Mouse (Mus musculus) common myeloid progenitor, adult 5-6 weeks (primary cell): Measurements from ENCODE around the gene Parg. TPM values are rescaled to one million over a fixed set of nuclear protein-coding genes. Genes with fewer than 3 reads are reported as not detected.

Experiments
- ATAC-seq: replicated peaks from 2 replicates; pipeline ENCODE4 v1.8.0; 2016; ENCODE audit warnings: low read depth, mild to moderate bottlenecking, moderate TSS enrichment, inconsistent platforms; ENCODE audit not compliant: poor library complexity, severe bottlenecking
- total RNA-seq: library from RNA; stranded (forward); fragments of 200-1000, 187-1606 nt; gene quantifications from 2 replicates; pipeline ENCODE4 v1.2.3, GENCODE M21; 2017

Parg gene
- total RNA-seq, 1 experiment from 2014 or later: 118 TPM

DNA sequence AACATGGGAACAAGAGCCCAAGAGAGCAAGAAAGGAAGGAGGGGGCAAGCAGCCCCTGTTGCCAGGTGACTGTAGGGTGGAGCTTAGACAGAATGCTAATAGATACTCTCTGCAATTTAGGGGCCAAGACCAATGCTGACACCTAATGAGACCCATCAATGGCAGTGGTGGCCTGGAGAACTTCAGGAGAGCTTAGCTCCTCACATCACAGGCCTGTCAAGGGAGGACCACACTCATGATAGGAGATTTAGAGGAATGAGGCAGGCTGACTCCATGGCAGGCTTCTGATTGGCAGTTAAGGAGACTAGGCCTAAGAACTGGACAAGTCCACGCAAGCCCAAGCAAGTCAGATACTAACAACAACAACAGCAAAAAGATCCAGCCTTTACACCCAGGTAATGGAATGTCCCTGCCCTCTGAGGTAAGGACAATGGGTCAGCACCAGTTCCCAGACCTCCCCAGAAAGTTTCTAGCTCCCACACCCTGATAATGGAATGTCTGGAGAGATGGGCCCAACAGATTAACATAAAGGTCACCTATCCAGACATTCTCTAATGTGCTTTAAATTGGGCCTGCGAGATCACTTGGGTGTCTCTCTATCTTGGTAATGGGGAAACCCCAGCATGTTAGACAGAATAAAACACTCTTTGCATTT, 109.8 kb downstream of the Parg start:
- no peak for ATAC-seq

GRCm38 (mm10) chr14:32317822-32318221, 116.1 kb downstream of the Parg start:
- ATAC-seq: no peak

GRCm38 (mm10) chr14:32321732-32322685, 120.3 kb downstream of the Parg start, which contains the start of gene Ogdhl:
Ogdhl (plus strand) TSS chr14:32322019.
- ATAC-seq: peak; percentile 98

DNA sequence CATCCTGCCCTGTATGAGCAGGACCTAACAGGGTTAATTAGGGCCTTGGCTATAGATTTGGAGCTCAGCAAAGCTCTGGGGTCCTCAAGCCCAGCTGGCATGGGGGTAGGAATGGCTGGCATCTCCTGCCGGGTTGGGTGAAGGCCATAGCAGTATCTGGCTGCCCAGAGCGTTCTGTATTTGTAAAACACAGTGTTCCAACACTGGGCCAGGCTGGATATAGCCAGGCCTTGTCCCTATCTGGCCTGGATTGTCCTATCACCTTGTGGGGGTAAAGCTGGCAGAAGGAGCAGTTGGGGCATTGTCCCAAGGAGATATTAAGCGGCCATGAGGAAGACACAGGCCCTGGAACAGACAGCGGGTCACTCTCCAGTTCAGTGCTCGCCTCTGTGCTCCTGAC, 121.5 kb downstream of the Parg start:
- no peak for ATAC-seq

DNA sequence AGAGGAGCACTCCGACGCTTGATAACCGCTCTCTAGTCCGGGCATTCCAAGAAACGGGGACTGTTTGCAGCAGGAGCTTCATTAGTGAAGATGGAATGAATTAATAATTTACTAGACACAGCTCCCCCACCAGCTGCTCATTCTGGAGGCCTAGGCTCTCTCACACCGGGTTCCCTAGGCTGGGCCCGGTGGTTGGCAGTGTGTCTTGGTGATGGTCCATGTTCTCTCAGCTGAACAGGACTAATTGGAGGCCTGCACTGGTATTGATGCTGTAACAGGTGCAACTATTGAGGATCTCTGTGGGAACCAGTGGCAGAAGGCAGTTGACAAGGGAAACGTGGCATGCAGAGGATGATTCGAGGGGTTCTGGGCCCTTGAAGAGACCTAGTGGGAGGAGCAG, 125.6 kb downstream of the Parg start:
- ATAC-seq: no peak

DNA sequence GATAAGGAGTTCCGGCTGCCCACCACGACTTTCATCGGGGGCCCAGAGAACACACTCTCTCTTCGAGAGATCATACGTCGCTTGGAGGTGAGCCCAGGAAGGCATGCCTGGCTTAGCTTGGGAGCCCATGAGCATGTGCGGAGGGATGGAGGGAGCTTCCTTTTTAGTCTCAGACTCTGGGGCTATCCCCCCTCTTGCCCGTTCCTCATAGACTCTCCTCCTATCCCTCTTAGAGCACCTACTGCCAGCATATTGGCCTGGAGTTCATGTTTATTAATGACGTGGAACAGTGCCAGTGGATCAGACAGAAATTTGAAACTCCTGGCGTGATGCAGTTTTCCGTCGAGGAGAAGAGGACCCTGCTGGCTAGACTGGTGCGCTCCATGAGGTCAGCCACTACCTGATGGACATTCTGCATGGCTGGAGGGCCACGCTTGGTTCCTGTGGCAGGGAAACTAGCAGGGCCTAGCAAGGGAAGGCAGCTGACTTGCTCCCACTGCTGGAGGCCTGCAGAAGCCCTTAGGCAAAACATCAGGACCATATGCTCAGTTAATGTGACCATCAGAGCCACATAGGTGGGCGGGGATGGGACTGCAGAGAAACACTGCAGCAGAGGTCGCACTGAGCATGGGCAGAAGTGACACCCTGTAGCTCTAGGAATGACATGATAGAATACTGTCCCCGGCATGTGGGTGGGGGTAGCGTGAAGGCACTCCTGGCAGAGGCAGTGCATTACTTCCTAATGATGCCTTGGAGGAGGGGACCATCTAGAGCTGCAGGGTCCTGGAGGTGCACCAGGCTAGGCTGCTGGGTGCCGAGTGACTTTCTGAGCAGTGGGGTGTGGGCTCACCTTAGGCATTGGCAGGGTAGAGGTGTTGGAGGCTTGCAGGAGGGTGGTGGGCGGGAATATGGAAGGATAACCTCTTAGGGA, 131.0 kb downstream of the Parg start:
- ATAC-seq: no peak

DNA sequence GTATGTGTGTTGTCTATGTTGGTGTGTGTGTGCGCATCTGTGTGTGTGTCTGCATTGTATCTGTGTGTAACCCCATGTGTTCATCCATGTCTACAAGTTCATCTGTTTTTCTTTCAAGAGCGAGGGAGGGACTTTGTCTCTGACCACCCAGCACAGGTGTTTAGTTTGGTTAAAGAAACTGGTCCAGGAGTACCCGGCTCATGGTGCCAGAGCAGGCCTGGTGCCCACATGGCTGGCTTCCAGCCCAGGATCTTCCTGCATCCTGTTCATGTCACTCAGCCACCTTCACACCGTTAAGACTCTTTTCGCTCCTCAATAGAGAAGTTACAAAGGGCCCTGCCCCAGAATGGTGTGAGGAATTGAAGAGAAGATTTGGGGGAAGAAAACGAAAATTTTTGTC, 134.3 kb downstream of the Parg start:
- ATAC-seq: no peak

DNA sequence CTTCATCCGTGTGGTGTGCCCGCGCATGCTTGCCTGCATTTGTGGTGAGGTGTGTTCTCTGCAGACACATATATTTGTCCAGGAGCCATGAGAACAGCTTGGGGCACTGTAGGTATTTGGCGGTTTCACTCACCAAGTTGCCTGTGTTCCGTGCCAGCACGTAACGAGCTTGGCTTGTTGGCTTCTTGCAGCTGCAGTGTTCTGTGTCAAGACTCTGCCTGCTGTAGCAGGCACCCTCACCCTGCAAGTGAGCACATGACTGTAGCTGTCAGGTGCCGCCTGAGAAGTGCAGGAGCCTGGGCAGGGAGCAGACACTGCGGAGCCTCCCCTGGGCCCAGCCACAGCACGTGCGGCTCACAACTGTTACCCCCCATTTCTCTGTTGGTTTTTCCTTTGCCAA, 134.8 kb downstream of the Parg start:
- no peak for ATAC-seq

GRCm38 (mm10) chr14:32341823-32342222, 140.1 kb downstream of the Parg start:
- no peak for ATAC-seq

GRCm38 (mm10) chr14:32344176-32344575, 142.4 kb downstream of the Parg start:
- no peak for ATAC-seq

DNA sequence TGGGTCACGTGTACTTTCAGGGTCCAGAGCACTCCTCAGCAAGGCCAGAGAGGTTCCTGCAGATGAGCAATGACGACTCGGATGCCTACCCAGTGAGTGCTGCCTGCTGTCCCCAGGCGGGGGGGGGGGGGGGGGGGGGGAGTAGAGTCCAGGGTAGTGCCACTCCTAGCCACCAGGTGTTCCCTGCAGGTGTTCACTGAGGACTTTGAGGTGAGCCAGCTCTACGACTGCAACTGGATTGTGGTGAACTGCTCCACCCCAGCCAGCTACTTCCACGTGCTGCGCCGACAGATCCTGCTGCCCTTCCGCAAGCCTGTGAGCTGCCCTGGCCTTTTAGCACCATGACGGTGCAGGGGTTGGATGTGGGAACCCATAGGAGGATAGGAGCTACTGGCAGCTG, 142.9 kb downstream of the Parg start:
- no peak for ATAC-seq

Other genes starting within 250 kb of the Parg start
- gene Galnt15, start 173.0 kb upstream of the Parg start, total RNA-seq: not detected in 2 replicates
- 41.4 and 47.0 TPM in 2 replicates for gene Oxnad1, start 116.6 kb upstream of the Parg start, total RNA-seq
- 40.1 and 54.3 TPM in 2 replicates for gene Dph3, start 116.2 kb upstream of the Parg start, total RNA-seq
- not detected in 2 replicates for gene Msmb, start 59.9 kb upstream of the Parg start, total RNA-seq
- 136 and 176 TPM in 2 replicates for gene Ncoa4, start 42.1 kb upstream of the Parg start, total RNA-seq
- 160 and 196 TPM in 2 replicates for gene Timm23, start 51 bp upstream of the Parg start, total RNA-seq
- gene Ogdhl, start 120.1 kb downstream of the Parg start, total RNA-seq: 0.09 TPM in 1 of 2 replicates, not detected in the other
- not detected in 2 replicates for gene 1700024G13Rik, start 186.4 kb downstream of the Parg start, total RNA-seq